Mouse (Mus musculus) mesoderm, embryonic 11.5 days (tissue): ENCODE data around the gene Dzip1.

Experiments
- DNase-seq: peaks from one replicate; pipeline ENCODE4 v3.0.0-alpha.2; 2012; ENCODE audit warnings: low read depth, low spot score

Dzip1 gene

DNA sequence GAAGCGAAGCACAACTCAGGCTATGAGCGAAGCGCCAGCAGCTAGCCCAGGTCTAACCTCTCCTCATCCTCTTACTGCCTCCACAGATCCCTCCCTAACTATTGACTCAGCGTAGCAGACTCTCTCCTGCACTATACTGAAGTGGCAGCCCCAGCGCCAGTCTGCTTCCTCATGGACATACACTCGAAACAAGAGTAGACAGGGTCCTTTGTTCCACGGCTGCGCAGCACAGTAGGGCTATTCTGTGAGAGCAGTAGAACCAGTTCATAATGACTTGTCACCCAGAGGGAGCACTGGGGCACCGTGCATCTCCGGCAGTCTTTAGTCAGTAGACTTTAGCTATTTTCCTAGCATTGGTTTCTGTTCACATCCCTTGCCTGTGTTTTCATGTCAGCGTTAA, 89.1 kb downstream of the Dzip1 start:
- no peak for DNase-seq

DNA sequence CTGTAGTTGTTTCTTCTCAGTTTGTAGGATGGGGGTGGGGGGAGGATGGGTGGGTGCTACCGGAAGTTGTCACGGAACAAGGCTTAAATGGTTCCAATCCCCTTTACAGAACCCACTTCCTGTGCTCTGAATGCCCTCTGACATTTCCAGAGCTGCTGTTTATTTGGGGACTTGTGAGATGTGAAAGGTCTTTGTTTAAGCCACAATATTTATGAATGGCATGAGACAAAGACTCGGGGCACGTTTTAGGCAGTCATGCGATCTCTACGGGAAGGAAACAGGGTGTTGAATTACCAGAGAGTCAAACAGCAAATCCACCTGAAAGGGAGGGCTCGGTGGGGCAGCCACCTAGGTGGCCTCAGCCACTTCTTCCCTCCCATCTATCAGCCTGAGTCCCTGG, 90.9 kb downstream of the Dzip1 start:
- DNase-seq: peak; percentile 23

DNA sequence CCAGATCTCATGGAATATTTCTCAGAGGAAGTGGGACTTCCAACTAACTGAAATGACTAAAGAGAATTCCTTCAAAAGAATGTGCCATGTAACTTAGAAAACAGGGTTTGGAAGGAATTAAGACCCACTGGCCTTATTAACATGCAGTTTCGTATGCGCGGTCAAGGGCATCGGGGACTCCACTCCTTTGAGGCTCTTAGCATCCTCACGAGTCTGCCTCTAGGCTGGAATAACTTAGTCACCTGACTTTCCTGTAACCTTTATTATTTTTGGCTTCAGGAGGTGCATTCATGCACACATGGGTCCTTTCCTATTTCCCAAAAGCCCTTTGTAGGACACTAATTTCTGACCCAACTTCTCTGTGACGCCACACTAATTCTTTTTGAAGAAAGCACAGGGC, 92.0 kb downstream of the Dzip1 start:
- no peak for DNase-seq

DNA sequence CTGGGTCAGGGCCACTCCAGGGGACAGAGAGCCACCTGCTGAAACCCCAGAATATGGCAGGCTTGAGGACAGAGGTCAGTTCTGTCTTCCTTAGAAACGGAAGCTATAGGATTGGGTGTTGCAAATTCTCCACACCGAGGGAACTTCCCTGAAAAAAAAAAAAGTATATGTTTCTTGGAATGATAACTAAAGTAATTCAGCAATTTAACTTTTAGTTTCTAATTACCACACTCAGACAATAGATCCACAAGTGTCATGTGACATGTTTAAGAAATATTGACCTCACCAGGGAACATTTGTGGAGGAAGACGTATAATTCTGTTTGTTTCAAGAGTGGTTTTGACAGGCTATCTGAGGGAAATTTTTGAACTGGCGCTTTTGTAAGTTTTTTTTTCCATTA, 93.7 kb downstream of the Dzip1 start:
- no peak for DNase-seq

DNA sequence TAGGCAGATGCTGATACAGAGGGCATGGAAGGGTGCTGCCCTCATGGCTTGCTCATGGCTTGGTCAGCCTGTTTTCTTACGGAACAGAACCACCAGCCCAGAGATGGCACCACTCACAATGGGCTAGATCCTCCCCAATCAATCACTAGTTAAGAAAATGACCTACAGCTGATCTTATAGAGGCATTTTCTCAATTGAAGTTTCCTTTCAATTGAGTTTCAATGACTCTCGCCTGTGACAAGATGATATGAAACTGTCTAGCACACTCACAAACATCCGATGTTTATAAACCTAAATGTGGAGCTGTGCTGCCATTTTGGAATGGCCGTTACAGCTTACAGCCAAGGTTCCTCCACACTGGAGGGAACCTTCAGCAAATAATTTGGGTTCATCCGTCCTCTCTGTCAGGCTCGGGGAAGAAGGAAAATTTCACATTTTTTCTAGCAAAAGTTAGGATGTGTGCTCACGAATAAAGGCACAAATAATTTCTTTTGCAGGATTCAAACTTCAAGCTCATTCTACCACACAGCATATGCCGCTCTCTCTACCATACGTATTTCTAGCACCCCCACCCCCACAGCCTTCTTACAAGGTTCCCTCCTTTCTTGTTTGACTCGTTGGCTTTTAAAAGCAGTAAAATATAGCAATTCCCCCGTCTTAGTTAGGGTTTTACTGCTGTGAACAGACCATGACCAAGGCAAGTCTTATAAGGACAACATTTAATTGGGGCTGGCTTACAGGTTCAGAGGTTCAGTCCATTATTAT, 95.7 kb downstream of the Dzip1 start:
- DNase-seq: no peak

DNA sequence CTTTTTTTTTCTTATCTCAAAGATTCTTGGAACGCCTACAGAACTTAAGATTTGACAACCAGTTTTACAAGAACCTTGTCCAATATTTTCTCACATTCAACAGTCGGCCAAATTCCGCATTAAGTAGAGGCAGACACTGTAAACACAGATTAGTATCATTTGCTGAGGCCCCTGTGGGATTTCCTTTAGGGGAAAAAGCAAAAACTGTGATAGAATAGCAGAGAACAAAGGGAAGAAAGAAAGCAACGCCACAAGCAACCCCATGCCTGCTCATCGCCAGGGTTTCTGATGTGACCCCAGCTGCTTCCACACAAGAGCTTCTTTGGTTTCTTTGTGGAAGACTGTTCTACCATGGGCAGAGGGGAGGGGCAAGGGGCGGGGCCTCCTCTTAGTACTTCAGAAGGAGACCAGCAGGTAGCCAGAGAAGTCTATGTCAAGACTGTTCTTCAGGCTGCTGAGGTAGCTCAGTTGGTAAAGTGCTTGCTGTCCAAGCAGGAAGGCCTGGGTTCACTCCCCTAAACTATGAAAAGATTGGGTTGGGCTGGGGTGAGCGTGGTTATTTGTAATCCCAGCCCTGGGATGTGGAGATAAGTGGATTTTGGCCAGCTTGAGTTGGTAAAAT, 97.9 kb downstream of the Dzip1 start:
- DNase-seq: peak; percentile 34

DNA sequence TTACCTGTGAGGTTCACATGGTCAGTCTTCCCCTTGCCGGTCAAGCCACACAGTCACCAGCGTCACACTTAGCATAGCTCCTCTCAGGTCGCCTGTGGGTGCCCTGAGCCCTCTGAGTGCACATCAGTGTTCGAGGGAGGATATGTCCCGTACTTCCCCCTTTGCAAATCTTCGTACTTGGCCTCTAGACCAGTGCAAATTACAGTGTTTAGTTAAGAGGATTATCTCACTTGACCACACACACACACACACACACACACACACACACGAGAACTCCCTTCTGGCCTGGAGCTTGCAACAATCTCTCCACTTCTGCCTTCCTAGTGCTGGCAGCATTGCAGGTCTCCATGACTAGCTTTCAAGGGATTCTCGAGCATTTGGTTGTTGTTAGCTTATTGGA, 98.9 kb downstream of the Dzip1 start:
- DNase-seq: no peak
